Mouse (Mus musculus): ENCODE results near the gene Gm17093. TPM values are rescaled to one million over a fixed set of nuclear protein-coding genes. Genes with fewer than 3 reads are reported as not detected.
"Not testable (repeated sequence)": the region's sequence is repeated elsewhere in the genome, so short reads cannot be mapped to it uniquely, and the experiment has no call there.

The Gm17093 gene
- not detected in 2 replicates for polyA plus RNA-seq (2015; fragmentation: Nextera tagmentation; extraction: Ambion mirVana)

- not testable (repeated sequence) for H3K36me3 ChIP-seq (ENCODE audit: control insufficient read depth, insufficient read depth); H3K4me1 ChIP-seq (replicated peaks; ENCODE audit: control insufficient read depth, insufficient read depth, low read length); H3K4me2 ChIP-seq (ENCODE audit: low read length); H3K27ac ChIP-seq (ENCODE audit: low read length); H3K4me3 ChIP-seq (replicated peaks; ENCODE audit: low read length); ATAC-seq; H3K27me3 ChIP-seq (replicated peaks; ENCODE audit: control insufficient read depth, insufficient read depth, low read length); H3K9me3 ChIP-seq (ENCODE audit: control insufficient read depth, low read length); H3K9ac ChIP-seq (replicated peaks; ENCODE audit: low read depth, low read length)
- WGBS, result 93% methylated on average over 5 of the region's 5 CpGs
These were observed at the start of gene Gm17093 for GRCm38 (mm10) chr14:44517976-44518375. Gene Gm17093 (plus strand): TSS chr14:44518276.

- not testable (repeated sequence) for ATAC-seq; H3K27ac ChIP-seq (ENCODE audit: low read length)
- WGBS, result 80% methylated on average over 1 of the region's 1 CpGs
These were observed 25.9 kb upstream of the Gm17093 start, which contains the start of gene BC061237 for GRCm38 (mm10) chr14:44492163-44492562. Gene BC061237 (plus strand): TSS chr14:44492463.

DNA sequence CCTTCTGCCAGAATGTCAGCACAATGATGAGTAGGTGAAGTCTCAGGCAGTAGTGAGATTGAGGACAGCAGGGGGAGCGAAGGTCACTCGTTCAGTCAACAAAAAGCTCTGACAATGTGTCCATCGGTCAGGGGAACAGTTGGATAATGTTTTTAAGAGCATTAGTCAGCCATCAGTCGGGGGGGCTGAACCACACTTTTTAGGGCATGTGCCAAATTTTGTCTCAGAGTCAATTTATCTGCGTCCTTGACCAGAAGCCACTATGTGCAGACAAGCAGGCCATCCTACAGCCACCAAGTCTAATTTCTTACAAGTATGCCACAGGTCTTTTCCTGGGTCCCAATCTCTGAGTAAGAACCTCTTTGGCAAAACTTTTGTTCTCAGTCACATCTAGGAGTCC, 29.9 kb downstream of the Gm17093 start:
- not testable (repeated sequence) for H3K4me2 ChIP-seq (ENCODE audit: low read length); H3K4me3 ChIP-seq (replicated peaks; ENCODE audit: low read length); H3K27me3 ChIP-seq (replicated peaks; ENCODE audit: control insufficient read depth, insufficient read depth, low read length); H3K36me3 ChIP-seq (ENCODE audit: control insufficient read depth, insufficient read depth); H3K9ac ChIP-seq (replicated peaks; ENCODE audit: low read depth, low read length); H3K27ac ChIP-seq (ENCODE audit: low read length); H3K4me1 ChIP-seq (replicated peaks; ENCODE audit: control insufficient read depth, insufficient read depth, low read length); ATAC-seq; H3K9me3 ChIP-seq (ENCODE audit: control insufficient read depth, low read length)
- WGBS, result 83% methylated on average over 3 of the region's 5 CpGs

More at GRCm38 (mm10) chr14:44492163-44492562, 25.9 kb upstream of the Gm17093 start, which contains the start of gene BC061237:
- H3K27me3 ChIP-seq (replicated peaks; ENCODE audit: control insufficient read depth, insufficient read depth, low read length); H3K4me3 ChIP-seq (replicated peaks; ENCODE audit: low read length); H3K9me3 ChIP-seq (ENCODE audit: control insufficient read depth, low read length); H3K4me1 ChIP-seq (replicated peaks; ENCODE audit: control insufficient read depth, insufficient read depth, low read length); H3K36me3 ChIP-seq (ENCODE audit: control insufficient read depth, insufficient read depth); H3K9ac ChIP-seq (replicated peaks; ENCODE audit: low read depth, low read length); H3K4me2 ChIP-seq (ENCODE audit: low read length): not testable (repeated sequence)

Other genes with a start within 250 kb of the Gm17093 start
- gene Gm8220, start 232.7 kb upstream of the Gm17093 start, polyA plus RNA-seq (2015; fragmentation: Nextera tagmentation; extraction: Ambion mirVana), result not detected in 2 replicates
- gene Gm5930, start 179.7 kb upstream of the Gm17093 start, polyA plus RNA-seq (2015; fragmentation: Nextera tagmentation; extraction: Ambion mirVana), result not detected in 2 replicates
- not detected in 2 replicates for gene Gm8229, start 152.9 kb upstream of the Gm17093 start, polyA plus RNA-seq (2015; fragmentation: Nextera tagmentation; extraction: Ambion mirVana)
- not detected in 2 replicates for gene Gm3371, start 107.6 kb upstream of the Gm17093 start, polyA plus RNA-seq (2015; fragmentation: Nextera tagmentation; extraction: Ambion mirVana)
- not detected in 2 replicates for gene Gm8232, start 84.6 kb upstream of the Gm17093 start, polyA plus RNA-seq (2015; fragmentation: Nextera tagmentation; extraction: Ambion mirVana)
- not detected in 2 replicates for gene BC061237, start 25.8 kb upstream of the Gm17093 start, polyA plus RNA-seq (2015; fragmentation: Nextera tagmentation; extraction: Ambion mirVana)
- gene Gm8247, start 64.9 kb downstream of the Gm17093 start, polyA plus RNA-seq (2015; fragmentation: Nextera tagmentation; extraction: Ambion mirVana), result not detected in 2 replicates
- not detected in 2 replicates for gene Gm5624, start 109.7 kb downstream of the Gm17093 start, polyA plus RNA-seq (2015; fragmentation: Nextera tagmentation; extraction: Ambion mirVana)
- not detected in 2 replicates for gene Gm8257, start 188.2 kb downstream of the Gm17093 start, polyA plus RNA-seq (2015; fragmentation: Nextera tagmentation; extraction: Ambion mirVana)
- gene Gm8267, start 232.1 kb downstream of the Gm17093 start, polyA plus RNA-seq (2015; fragmentation: Nextera tagmentation; extraction: Ambion mirVana), result not detected in 2 replicates